Mouse (Mus musculus): Measurements from ENCODE around the gene Baiap2l2. TPM values are rescaled to one million over a fixed set of nuclear protein-coding genes. Genes with fewer than 3 reads are reported as not detected.

Baiap2l2 gene
- polyA plus RNA-seq, 1 experiment = not detected

- Histone ChIP-seq H3K27ac (ENCODE audit: control insufficient read depth, insufficient read depth, low read depth, low read length, poor library complexity) (no peak overlapping the region), H3K4me1 (ENCODE audit: control insufficient read depth, insufficient read depth, low read length) (peaks cover 11% of the 10 kb centered on the region; the same call in 1 of the 2 replicates), H3K4me3 (replicated peaks; ENCODE audit: control insufficient read depth, low read depth, low read length) (no peak overlapping the region)
- 67% methylated on average over 5 of the region's 5 CpGs for WGBS
- no peak for TF ChIP-seq POLR2A (IDR thresholded peaks at IDR 0.05; ENCODE audit: borderline replicate concordance, control insufficient read depth, low read depth, low read length)
- no peak for TF ChIP-seq CTCF (IDR thresholded peaks at IDR 0.05; ENCODE audit: control insufficient read depth, insufficient read depth, low read length)
Observed at GRCm38 (mm10) chr15:79321733-79322190, 36.4 kb upstream of the Baiap2l2 start.

- 91% methylated on average over 8 of the region's 8 CpGs for WGBS
Observed at GRCm38 (mm10) chr15:79313848-79314369, 28.6 kb upstream of the Baiap2l2 start.

GRCm38 (mm10) chr15:79307861-79308260 lies 22.5 kb upstream of the Baiap2l2 start:
- TF ChIP-seq POLR2A (IDR thresholded peaks at IDR 0.05; ENCODE audit: borderline replicate concordance, control insufficient read depth, low read depth, low read length) (no peak), CTCF (IDR thresholded peaks at IDR 0.05; ENCODE audit: control insufficient read depth, insufficient read depth, low read length) (no peak)
- Histone ChIP-seq H3K27ac (ENCODE audit: control insufficient read depth, insufficient read depth, low read depth, low read length, poor library complexity) (no peak overlapping the region), H3K4me1 (ENCODE audit: control insufficient read depth, insufficient read depth, low read length) (no peaks in the 10 kb centered on the region), H3K4me3 (replicated peaks; ENCODE audit: control insufficient read depth, low read depth, low read length) (no peak overlapping the region)
- WGBS = 84% methylated on average over 4 of the region's 4 CpGs

More at GRCm38 (mm10) chr15:79313848-79314369, 28.6 kb upstream of the Baiap2l2 start:
- TF ChIP-seq POLR2A (IDR thresholded peaks at IDR 0.05; ENCODE audit: borderline replicate concordance, control insufficient read depth, low read depth, low read length) = no peak
- TF ChIP-seq CTCF (IDR thresholded peaks at IDR 0.05; ENCODE audit: control insufficient read depth, insufficient read depth, low read length) = no peak
- Histone ChIP-seq H3K27ac (ENCODE audit: control insufficient read depth, insufficient read depth, low read depth, low read length, poor library complexity) (no peak overlapping the region), H3K4me3 (replicated peaks; ENCODE audit: control insufficient read depth, low read depth, low read length) (no peak overlapping the region), H3K4me1 (ENCODE audit: control insufficient read depth, insufficient read depth, low read length) (no peaks in the 10 kb centered on the region)

- WGBS = 85% methylated on average over 23 of the region's 23 CpGs
- TF ChIP-seq CTCF (IDR thresholded peaks at IDR 0.05; ENCODE audit: control insufficient read depth, insufficient read depth, low read length) = no peak
- TF ChIP-seq POLR2A (IDR thresholded peaks at IDR 0.05; ENCODE audit: borderline replicate concordance, control insufficient read depth, low read depth, low read length) = no peak; the same call in 1 of the 2 replicates
- no peaks in the 10 kb centered on the region for H3K4me1 ChIP-seq (ENCODE audit: control insufficient read depth, insufficient read depth, low read length)
- no peak overlapping the region for H3K27ac ChIP-seq (ENCODE audit: control insufficient read depth, insufficient read depth, low read depth, low read length, poor library complexity)
- no peak overlapping the region for H3K4me3 ChIP-seq (replicated peaks; ENCODE audit: control insufficient read depth, low read depth, low read length)
Observed at GRCm38 (mm10) chr15:79306043-79306637, 20.8 kb upstream of the Baiap2l2 start.

DNA sequence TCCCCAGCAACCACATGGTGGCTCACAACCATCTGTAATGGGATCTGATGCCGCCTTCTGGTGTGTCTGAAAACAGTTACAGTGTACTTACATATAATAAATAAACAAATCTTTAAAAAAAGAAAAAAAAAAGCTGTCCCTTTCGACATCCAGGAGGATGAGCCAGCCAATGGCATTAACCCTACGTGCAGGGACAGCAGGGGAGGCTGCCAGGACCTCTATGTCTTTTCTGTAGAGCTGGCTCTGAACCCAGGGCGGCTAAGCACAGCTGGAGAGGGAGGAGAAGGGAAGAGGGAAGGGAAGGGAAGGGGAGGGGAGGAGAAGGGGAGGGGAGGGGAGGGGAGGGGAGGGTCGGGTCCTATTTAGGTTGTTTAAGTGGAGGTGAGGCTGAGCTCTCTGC lies 19.5 kb upstream of the Baiap2l2 start:
- no peak overlapping the region for H3K27ac ChIP-seq (ENCODE audit: control insufficient read depth, insufficient read depth, low read depth, low read length, poor library complexity)
- H3K4me3 ChIP-seq (replicated peaks; ENCODE audit: control insufficient read depth, low read depth, low read length) = no peak overlapping the region
- TF ChIP-seq POLR2A (IDR thresholded peaks at IDR 0.05; ENCODE audit: borderline replicate concordance, control insufficient read depth, low read depth, low read length) (no peak), CTCF (IDR thresholded peaks at IDR 0.05; ENCODE audit: control insufficient read depth, insufficient read depth, low read length) (no peak)
- H3K4me1 ChIP-seq (ENCODE audit: control insufficient read depth, insufficient read depth, low read length) = no peaks in the 10 kb centered on the region
- 61% methylated on average over 5 of the region's 5 CpGs for WGBS

GRCm38 (mm10) chr15:79303725-79304124 lies 18.4 kb upstream of the Baiap2l2 start:
- no peak for TF ChIP-seq POLR2A (IDR thresholded peaks at IDR 0.05; ENCODE audit: borderline replicate concordance, control insufficient read depth, low read depth, low read length)
- TF ChIP-seq CTCF (IDR thresholded peaks at IDR 0.05; ENCODE audit: control insufficient read depth, insufficient read depth, low read length) = no peak
- 88% methylated on average over 8 of the region's 8 CpGs for WGBS
- Histone ChIP-seq H3K4me3 (replicated peaks; ENCODE audit: control insufficient read depth, low read depth, low read length) (no peak overlapping the region), H3K27ac (ENCODE audit: control insufficient read depth, insufficient read depth, low read depth, low read length, poor library complexity) (no peak overlapping the region), H3K4me1 (ENCODE audit: control insufficient read depth, insufficient read depth, low read length) (no peaks in the 10 kb centered on the region)

DNA sequence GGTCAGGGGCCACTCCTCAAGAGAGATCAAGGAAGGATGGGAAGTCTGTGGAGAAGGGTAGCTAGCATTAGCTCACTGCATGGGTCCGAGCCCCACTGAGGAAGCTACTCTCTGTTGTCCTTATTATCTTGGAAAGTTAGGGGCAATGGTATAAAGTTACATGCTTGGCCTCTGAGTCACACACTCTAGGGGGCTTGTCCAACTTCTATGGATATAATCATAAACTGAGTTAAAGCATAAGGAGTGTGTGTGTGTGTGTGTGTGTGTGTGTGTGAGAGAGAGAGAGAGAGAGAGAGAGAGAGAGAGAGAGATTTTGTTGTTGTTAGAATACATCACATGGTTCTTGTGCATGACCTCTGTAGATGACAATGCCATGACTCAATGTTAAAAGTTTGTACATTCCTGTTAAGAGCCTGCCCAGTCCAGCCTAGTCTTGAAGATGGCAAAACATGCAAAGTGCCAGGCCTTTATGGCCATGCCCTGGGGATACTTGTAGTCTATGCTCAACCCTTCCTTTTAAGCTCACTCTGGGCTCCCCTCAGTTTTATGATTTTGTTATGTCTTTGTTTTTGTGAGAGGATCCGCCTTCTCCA lies 14.3 kb upstream of the Baiap2l2 start:
- Histone ChIP-seq H3K4me1 (ENCODE audit: control insufficient read depth, insufficient read depth, low read length) (no peaks in the 10 kb centered on the region), H3K27ac (ENCODE audit: control insufficient read depth, insufficient read depth, low read depth, low read length, poor library complexity) (no peak overlapping the region), H3K4me3 (replicated peaks; ENCODE audit: control insufficient read depth, low read depth, low read length) (no peak overlapping the region)
- 87% methylated on average over 2 of the region's 2 CpGs for WGBS
- TF ChIP-seq CTCF (IDR thresholded peaks at IDR 0.05; ENCODE audit: control insufficient read depth, insufficient read depth, low read length) (no peak), POLR2A (IDR thresholded peaks at IDR 0.05; ENCODE audit: borderline replicate concordance, control insufficient read depth, low read depth, low read length) (no peak)

- 88% methylated on average over 6 of the region's 6 CpGs for WGBS
- no peak overlapping the region for H3K4me3 ChIP-seq (replicated peaks; ENCODE audit: control insufficient read depth, low read depth, low read length)
- no peak for TF ChIP-seq CTCF (IDR thresholded peaks at IDR 0.05; ENCODE audit: control insufficient read depth, insufficient read depth, low read length)
- no peak for TF ChIP-seq POLR2A (IDR thresholded peaks at IDR 0.05; ENCODE audit: borderline replicate concordance, control insufficient read depth, low read depth, low read length)
- H3K27ac ChIP-seq (ENCODE audit: control insufficient read depth, insufficient read depth, low read depth, low read length, poor library complexity) = no peak overlapping the region
- H3K4me1 ChIP-seq (ENCODE audit: control insufficient read depth, insufficient read depth, low read length) = no peaks in the 10 kb centered on the region
Observed at GRCm38 (mm10) chr15:79298553-79298952, 13.2 kb upstream of the Baiap2l2 start.

All from bone marrow, adult 2 months (tissue).